Mouse (Mus musculus) cerebellum, adult (tissue): ENCODE measurements at regions not wholly inside any gene's neighbourhood (a gene's known extent, or its start where the extent isn't known, plus 50 kb on each side); places are given as distances from the start of the nearest gene placed in this dataset.

ENCODE experiments used
- ATAC-seq: cut with Nextera tagmentation; 2 replicates; pipeline ENCODE4 v1.9.2; 2017; ENCODE audit warnings: mild to moderate bottlenecking, moderate library complexity, mixed read lengths; ENCODE audit not compliant: insufficient number of reproducible peaks, low FRiP score, low TSS enrichment

DNA sequence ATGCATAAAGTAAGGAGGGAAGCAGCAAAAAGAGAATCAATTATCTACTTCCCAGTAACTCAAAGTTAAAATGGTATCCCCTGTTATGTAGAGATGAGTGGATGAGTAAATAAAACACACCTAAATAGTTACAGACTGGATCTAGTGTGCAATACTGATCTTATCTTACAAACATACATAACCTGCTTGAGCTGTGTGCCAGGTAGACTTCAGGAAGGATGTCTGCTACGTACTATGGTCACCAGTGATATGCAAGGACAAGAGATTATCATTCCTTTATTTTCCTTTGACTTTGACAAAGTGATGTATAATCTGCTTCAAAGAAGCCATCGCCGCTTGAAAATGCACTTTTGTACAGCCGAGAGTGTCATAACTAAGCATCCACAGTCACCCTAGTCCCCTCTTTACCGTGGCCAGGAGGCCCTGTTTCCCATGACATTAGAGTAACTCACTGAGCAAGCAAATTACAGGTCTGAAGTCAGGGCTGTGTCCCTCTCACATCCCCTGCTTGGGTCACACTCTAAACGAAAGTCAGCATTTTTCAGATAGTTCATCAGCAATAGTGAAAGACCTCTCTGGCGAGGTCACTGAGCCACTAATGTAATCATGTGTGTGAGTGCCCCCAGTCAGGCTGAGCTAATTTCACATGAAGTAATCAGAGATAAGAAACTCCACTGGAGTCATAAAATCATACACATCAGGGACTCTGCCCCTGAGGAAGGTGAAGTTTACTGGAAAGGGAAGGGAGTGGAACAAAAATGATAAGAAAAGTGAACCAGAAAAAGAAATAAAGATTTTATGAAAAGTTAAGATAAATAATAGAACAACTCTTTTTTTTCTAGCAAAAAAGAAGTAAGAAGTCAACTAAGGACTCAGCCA, 929.8 kb upstream of the Gm7489 start:
- ATAC-seq = no peak

DNA sequence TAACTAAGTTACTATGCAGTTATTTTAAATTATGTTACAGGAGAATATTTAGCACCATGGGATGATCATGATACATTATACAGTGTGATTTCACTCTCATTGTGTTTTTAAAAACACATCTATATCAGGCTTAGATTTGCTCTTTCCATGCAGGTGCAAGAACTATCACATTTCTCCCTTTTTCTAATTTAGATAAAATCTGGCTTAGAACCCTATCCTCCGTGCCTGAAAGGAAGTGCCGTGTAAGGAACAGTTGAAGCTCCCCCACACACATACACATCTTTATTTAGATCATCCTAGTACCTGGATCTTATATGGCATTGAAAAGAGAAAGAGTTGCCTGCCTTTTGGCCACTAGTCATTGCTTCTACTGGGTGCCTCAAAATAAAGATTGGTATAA, 925.0 kb upstream of the Gm7489 start:
- ATAC-seq = no peak

DNA sequence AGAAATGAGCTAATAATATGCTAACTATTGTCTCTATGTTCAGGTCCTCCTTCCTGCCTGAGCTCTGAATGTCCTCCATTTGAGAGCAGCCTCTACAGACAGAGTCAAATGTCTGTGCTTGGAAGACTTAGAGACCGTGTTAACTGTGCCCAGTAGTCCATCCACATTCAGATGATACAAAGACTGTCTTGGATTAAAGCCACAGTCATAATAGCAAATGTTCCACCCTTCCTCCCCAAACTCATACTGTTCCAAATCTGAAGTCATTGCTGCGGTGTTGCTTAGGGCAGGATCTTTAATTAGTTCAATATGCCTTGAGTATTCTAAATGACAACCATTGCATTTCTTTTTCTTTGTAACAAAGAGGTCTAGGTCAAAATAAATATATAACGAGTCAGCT, 923.2 kb upstream of the Gm7489 start:
- no peak for ATAC-seq

DNA sequence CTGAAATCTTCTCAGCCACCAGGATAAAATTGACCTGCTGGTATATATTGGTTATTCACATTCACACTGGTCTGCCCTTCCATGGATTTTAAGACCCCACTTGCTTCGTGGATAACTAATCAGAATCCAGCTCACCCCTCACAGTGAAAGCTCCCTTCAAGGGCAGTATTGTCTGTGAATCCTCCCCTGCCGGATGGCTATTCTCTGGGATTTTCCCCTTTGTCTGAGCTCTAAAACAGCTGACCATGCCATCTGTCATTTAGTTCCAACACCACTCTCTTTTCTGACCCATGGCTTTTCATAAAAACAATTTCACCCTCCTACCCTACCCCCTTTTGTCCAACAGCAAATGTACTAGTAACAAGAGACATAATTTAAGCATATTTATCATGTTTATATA, 920.8 kb upstream of the Gm7489 start:
- ATAC-seq = no peak

DNA sequence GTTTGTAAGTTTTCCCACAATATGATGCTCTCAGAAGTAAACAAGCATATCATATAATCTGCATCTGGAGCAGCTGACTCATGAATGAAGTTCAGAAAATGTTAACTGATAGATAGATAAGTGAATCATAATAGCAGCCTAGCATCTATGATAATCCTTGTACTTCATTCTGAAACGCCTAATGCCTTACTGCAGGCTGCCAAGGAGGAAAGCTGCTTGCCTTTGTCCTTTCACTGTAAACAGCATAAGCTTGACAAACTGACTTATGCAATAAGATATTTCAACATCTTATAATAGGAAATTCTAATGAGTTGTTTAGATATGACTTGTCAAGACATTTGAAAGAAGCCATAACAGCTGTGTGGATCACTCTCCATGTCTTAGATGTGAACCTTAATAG, 920.3 kb upstream of the Gm7489 start:
- ATAC-seq = no peak

DNA sequence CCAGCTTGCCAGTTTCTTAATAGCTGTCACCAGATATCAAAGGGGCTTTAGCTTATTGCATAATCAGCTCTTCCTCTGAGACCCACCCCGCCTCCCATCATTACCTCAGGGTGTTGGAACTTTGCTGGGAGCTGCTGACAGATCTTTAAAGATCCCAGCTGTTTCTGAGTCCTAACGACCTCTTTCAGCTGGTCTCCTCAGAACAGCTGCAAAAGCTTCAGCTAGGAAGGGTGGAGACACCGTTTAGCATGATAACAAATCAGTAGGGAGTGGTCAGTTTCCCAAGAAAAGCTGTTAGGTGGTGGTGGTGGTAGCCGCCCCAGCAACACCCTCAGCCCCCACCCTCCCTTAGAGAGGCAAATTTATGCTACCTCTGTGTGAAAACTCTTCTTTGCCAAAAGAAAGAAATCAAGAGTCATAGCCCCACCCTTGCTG, 916.9 kb upstream of the Gm7489 start:
- ATAC-seq = no peak

DNA sequence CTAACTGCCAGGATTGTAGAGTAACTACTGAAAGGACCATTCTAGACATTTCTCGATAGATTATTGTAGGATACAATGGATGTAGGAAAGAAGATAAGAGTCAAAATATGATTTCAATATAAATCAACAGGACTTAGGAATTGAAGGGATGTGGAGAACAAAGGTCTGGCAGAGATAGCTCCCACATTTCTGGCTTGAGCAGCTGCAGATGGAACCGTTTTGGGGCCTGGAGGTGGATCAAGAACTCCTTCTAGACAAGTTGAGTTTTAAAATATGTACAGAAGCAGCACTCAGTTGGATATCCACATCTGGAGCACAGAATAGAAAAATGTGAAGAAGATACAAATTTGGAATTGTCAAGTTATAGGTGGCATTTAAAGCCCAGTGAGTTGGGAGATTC, 901.9 kb upstream of the Gm7489 start:
- no peak for ATAC-seq

DNA sequence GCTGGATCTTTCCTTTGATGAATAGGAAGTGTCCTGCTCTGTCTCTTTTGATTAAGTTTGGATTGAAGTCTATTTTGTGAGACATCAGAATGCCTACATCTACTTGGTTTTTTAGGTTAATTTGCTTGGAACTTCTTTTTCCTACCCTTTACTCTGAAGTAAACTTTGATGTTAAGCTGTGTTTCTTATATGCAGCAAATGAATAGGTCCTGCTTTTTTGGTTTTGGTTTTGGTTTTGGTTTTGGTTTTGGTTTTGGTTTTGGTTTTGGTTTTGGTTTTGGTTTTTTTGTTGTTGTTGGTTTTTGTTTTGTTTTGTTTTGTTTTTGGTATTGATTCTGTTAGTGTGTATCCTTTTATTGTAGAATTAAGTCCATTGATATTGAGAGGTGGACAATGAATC, 894.1 kb upstream of the Gm7489 start:
- no peak for ATAC-seq

DNA sequence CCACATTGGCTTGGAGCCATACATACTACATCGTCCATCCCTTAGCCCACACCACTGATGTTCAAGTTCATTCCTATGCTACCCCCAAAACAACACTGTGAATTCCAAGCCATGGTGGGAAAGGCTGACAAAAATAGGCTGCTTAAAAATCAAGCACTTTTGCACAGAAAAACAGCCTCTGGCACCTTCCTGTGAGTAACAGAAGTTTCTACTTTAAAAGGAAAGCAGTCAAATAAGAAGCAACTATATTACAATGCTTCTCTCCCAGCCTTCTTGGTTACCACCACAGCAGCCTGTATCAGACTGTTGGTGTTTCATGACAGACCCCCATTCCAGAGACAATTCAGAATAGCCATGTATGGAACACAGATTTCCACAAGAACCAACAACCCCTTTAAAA, 890.4 kb upstream of the Gm7489 start:
- ATAC-seq = no peak

DNA sequence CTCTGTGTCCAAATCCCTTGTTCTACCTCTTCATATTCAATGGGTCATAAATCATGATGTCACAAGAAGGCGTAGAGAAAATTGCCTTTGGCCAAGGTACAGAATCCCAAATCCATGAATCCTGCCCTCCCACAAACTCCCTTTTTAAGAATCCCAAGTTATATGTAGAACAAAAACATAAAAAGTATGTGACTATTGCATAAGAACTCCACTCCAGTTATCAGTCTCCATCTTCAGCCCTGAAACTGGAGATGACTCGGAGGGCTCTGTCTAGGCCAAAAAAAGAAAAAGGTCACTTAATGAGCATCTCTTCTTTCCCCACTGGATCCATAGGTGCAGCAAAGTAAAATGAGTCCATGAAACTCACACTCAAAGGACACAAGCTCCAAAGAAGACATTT, 885.5 kb upstream of the Gm7489 start:
- no peak for ATAC-seq

DNA sequence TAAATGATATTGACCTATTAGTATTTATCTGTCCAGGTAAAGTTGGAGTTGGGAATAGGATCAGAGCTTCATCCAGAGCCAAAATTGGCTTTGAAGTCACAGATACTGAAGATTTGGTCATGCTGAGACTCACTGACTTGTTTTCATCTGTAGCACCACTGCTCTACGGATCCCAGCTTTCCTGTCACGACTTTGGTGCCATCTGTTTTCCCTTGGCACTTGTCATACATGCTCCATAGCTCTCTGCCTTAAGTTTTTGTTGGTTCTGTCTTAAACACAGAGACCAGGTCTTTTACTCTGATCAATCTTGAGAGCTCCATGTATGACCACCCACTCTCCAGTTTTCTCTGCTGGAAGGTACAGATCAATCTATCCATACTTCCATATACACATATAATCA, 884.9 kb upstream of the Gm7489 start:
- ATAC-seq = no peak

DNA sequence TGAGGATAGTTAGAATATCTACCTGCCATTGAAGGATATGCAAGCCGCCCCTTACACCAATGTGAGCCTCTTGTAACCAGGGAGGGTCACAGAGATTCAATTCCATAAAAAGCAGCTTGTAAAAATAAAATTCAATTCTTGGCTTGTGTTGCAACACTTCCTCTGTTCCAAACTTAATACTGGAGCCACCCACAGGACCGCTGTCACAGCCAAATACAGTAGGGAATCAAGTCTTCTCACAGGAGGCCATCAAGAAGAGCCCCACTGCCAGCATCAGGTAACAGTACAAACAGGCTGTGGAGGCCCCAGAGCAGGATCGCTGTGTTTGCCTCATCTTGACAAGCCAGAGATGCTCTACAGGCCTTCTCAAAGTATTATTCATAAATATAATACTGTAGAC, 883.3 kb upstream of the Gm7489 start:
- ATAC-seq = no peak

DNA sequence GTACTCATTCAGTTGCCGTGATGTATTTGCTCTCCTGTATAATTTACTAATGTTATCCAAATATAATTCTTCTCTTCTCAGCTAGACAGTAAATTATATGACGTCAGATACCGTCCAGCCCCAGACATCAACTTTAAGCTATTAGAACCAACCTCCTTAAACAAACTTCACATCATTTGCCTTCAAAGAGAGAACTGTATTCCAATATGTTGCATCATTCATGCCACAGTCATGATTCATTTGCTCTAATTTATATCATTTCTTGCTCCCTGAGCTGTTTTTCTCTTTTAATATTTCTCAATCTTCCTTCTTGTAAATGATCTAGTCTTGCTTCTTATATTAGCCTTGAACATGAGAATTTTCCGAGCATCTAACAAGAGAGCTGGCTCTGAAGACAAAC, 882.7 kb upstream of the Gm7489 start:
- ATAC-seq = no peak

DNA sequence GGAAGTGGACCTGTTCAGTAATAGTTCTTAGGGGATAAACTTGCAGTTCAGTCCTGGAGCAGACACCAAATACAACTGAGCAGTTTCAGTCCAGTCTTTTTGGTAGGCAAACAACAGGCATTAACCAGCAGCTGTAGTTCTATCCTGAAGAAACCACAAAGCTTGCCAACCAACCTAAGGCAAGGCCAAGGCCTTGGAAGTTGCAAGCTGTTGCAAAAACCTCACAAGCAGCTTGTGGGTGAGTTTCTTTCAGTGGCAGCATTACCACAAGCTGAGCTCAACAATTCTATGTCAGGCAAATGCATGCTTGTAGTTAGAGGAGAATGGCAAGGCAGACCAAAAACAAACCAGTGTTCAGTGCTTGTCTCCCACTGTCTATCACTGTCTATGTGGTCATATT, 880.6 kb upstream of the Gm7489 start:
- no peak for ATAC-seq

DNA sequence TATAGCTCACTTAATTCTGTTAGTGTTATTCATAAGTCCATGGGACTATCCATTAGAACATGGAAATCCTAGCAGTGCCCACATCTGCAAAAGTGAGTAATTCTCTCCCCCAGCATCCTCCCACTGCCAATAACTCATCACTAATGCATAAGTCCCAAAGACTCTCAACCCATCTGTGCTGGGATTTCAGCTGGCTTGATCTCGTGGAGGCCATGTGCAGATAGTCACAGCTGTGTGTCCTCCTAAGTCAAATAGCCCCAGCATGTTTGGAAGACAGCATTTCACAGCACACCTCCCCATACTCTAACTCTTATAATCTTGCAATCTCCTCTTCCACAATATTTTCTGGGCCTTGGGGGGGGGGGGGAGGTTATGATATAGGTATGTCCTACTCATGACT, 877.9 kb upstream of the Gm7489 start:
- no peak for ATAC-seq

DNA sequence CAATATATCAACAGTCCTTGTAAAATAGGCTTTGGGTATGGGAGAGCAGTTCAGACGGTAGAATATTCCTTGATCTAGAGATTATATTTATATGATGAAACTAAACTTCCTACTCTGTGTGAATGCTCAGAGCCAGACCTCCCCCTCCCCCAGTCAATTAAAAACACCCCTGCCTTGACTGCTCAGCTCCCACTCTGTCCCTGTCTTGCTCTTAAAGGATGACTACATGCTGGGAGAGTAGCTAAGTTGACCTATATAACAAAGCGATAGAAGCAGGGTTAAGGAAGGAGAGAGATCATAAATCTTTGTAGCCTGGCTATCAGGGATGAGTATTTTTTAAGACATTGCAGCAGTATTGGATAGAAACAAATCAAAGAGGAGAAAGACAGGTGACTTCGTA, 875.4 kb upstream of the Gm7489 start:
- ATAC-seq = no peak
